Mouse (Mus musculus) thymus, postnatal 36 days (tissue): ENCODE measurements at regions not wholly inside any gene's neighbourhood (a gene's known extent, or its start where the extent isn't known, plus 50 kb on each side); places are given as distances from the start of the nearest gene placed in this dataset.
"Not testable (repeated sequence)": the region's sequence is repeated elsewhere in the genome, so short reads cannot be mapped to it uniquely, and the experiment has no call there.

Source experiments
- DNase-seq, 2 experiments: peaks; one replicate each; pipeline ENCODE4 v3.0.0; 2022; ENCODE audit warnings: mixed read lengths in 2 of 2

GRCm38 (mm10) chr7:106616932-106617331 is 63.5 kb downstream of the Olfr693 start:
- peak in 1 of 2 experiments; percentile 5 for DNase-seq

GRCm38 (mm10) chr7:106612723-106613122 is 67.7 kb downstream of the Olfr693 start:
- DNase-seq, result no peak

DNA sequence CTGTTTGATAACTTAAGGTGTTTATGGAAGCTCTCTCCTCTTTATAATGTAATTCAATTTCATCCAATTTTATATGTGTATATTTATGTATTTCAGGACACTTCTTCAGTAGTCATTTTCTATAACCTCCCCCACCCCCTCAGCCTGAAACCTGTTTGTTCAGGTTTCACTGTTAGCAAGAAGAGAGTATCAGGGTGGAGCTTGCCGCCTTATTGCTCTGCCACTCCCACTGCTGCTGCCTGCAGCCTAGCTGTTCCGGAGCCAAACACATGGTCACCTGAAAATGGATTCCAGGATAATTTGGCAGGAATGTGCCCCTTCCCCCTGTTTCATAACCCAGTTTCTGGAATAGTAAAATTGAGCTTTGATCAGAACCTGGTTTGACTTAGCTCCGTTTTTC is 100.0 kb downstream of the Olfr693 start:
- no peak for DNase-seq

- not testable (repeated sequence) for DNase-seq
These were observed 112.1 kb downstream of the Olfr693 start for GRCm38 (mm10) chr7:106568251-106568650.

GRCm38 (mm10) chr7:106550881-106551575 is 129.4 kb downstream of the Olfr693 start:
- DNase-seq, result no peak

DNA sequence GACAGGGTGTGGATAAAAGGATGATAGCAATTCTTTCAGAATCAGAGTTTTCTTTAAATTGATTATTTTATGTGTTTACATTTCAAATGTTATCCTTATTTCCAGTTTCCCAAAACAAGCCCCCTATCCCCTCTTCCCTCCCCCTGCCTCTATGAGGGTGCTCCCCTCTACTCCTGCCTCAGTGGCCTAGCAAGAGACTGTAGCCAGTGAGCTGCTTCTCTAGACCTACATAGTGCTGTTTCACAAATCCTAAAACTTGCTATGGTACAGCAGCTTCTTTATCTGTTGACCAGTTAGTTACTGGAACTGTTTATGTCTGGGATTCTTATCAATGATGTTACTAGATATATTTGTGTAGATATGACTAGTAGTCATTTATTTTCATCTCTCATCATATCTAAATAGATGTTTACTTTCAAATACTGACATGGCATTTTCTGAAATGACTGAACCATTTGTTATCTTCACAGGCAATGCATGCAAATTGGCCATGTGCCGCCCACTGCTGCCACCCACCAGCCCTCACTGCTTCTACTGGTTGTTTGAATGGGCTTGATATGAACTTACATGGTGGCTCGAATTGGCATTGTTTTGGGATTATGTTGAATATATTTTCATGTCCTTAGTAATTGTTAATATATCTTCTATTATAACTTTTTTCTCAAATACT is 150.8 kb downstream of the Olfr693 start:
- not testable (repeated sequence) for DNase-seq

- not testable (repeated sequence) for DNase-seq
These were observed 151.4 kb downstream of the Olfr693 start for GRCm38 (mm10) chr7:106529023-106529422.

- no peak for DNase-seq
These were observed 185.5 kb downstream of the Olfr693 start for GRCm38 (mm10) chr7:106494851-106495250.
